Mouse (Mus musculus) cerebellum, postnatal 14 days (tissue): ENCODE measurements at regions not wholly inside any gene's neighbourhood (a gene's known extent, or its start where the extent isn't known, plus 50 kb on each side); places are given as distances from the start of the nearest gene placed in this dataset.

ENCODE experiments used
- DNase-seq, 2 experiments: peaks; one replicate each; pipeline ENCODE4 v3.0.0; 2021; ENCODE audit warnings: mixed read lengths in 2 of 2

GRCm38 (mm10) chr13:111979428-111980204, 170.8 kb upstream of the Map3k1 start:
- peak in 1 of 2 experiments; percentile 24 for DNase-seq

- DNase-seq = no peak
These were observed 171.4 kb upstream of the Map3k1 start for GRCm38 (mm10) chr13:111980205-111980595.

GRCm38 (mm10) chr13:111981103-111981502, 172.3 kb upstream of the Map3k1 start:
- no peak for DNase-seq

GRCm38 (mm10) chr13:111982796-111983460, 174.1 kb upstream of the Map3k1 start:
- DNase-seq = no peak

DNA sequence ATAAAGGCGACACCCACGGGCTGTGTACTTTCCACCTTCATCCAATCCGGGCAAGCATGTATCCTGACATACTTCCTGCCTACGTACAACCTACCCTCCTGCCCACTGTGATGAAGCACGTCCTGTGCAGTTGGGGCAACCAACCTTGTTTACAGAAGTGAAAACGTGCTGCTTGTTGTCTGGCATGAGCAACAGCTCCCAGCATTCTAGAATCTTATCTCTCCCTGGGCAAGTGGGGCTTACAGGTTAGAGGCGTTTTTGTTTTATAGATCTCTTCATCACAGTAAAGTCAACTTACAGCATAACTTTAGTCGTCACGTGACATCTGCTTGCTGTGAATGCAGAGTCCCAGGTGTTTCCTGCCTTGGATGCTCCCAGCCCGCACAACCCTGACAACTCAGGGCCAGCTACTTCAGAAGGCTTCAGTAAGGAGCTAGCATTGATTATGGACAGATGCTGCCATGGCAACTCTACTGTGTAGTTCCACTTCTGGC, 175.3 kb upstream of the Map3k1 start:
- DNase-seq = peak in 1 of 2 experiments; percentile 22

DNA sequence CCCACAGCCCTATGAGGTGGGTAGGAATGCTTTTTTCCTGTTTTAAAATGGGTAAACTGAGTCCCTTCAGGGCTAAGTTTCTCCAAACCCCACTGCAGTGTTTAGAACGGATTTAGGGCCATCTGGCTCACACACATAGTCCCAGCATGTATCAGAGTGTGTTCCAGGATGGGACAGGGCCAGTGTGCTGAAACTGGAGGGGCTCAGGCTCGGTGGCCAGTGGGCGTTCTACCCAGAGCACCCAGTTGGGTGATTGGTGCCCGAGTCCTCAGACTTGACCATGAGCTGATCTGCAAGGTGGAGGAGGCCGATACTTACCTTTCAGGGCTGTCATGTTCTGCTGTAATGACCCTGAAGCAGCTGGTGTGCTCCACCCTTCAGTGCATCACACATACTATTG, 176.6 kb upstream of the Map3k1 start:
- DNase-seq = peak in 1 of 2 experiments; percentile 44

GRCm38 (mm10) chr13:111986681-111987080, 177.9 kb upstream of the Map3k1 start:
- DNase-seq = no peak

DNA sequence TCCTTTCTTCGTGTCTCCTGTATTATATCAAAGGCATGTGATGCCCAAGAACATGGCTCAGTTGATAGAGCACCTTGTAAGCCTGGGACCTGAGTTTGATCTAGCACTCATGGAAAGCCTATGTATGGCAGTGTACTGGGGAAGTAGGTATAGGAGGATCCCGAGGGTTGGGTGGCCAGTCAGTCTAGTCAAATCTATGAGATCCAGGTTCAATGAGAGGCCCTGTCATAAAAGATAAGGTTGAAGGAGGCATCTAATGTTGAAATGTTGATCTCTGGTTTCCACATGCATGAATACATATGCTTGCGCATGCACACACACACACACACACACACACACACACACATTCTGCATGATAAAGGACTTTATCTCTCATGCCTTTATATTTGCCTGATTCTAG, 178.6 kb upstream of the Map3k1 start:
- no peak for DNase-seq

- DNase-seq = no peak
These were observed 182.2 kb upstream of the Map3k1 start for GRCm38 (mm10) chr13:111990913-111991534.

GRCm38 (mm10) chr13:111992075-111992847, 183.5 kb upstream of the Map3k1 start:
- no peak for DNase-seq

- DNase-seq = peak in 1 of 2 experiments; percentile 37
These were observed 186.2 kb upstream of the Map3k1 start for GRCm38 (mm10) chr13:111994862-111995490.

DNA sequence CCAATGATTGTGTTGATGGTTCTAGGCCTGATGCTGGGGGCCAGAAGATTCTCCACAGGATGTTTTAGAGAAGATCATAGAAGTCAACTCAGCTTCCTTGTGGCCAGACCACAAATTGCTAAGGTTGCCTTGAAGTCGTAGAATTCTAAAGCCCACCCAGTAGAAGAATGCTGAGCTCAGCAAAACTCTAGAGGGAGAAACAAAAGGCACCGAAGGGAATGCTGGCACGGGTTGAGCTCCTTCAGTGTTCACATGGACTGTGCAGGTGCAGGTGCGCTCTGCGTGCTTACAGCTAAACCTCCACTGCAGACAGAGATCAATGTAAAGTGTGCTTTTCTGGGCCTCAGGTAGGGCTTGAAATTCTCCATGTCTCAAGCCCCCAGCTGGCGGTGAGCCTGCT, 186.9 kb upstream of the Map3k1 start:
- no peak for DNase-seq

GRCm38 (mm10) chr13:111996910-111997309, 188.1 kb upstream of the Map3k1 start:
- peak; percentile 87 for DNase-seq

- DNase-seq = peak; percentile 81 to 85
These were observed 189.5 kb upstream of the Map3k1 start for GRCm38 (mm10) chr13:111997980-111998945.

- no peak for DNase-seq
These were observed 191.0 kb upstream of the Map3k1 start for GRCm38 (mm10) chr13:111999647-112000292.

GRCm38 (mm10) chr13:112000293-112000665, 191.5 kb upstream of the Map3k1 start:
- no peak for DNase-seq

DNA sequence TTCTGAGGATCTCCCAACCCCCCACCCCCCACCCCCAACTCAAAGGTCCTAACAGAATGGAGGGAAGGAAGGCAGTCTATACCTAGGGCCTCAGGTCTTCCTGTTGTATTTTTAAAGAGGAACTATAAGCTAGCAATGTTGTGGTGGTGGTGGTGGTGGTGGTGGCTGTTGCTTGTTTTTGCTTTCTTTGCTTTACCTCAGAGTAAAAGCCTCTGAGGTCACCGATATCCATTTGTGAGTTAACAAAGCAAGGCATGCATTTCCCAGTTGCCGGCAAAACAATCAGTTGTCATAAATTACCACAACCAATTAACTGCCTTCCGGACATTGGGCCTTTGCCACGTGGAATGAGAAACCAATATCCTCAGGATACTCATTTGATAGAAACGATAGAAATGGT, 191.9 kb upstream of the Map3k1 start:
- DNase-seq = no peak

DNA sequence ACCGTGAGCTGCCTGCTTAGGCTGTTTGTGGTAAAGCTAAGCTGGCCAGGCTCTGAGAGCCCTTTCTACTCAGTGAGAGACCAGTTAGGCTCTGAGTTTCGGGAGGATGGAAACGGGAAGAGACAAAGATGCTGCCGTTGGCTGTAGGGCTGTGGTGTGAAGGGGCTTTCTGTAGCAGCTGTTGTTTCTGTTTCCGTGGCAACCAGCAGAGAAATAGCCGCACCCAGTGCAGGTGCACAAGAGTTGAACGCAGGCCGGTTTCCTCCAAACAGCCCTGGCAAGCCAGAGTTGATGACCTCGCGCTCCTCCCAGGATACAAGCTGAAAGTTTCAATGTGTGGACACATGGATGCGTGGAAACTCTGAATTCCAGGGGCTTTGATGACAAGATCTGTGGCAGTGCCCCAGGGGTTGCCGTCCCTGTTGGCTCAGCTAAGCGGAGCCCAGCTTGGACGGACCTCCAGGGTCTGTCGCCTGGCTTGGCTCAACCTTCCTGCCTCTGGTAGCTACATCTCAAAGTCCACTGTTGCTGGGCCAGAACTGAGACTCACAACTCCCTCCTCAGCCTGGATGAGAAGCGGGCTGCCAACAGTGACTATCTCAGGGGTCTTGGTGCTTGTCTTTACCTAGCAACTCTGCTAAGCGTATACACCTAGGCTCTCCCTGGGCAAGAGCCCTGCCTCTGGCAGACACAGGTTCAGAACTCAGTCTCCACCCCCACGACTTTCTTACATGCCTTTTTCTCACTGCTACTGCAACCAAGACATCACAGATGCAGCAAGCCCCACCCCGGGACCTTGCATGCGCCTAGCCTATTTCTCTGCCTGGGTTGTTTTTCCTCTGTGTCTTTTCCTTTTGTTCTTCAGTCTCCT, 192.6 kb upstream of the Map3k1 start:
- DNase-seq = peak; percentile 34 to 42

GRCm38 (mm10) chr13:112002661-112003347, 194.0 kb upstream of the Map3k1 start:
- DNase-seq = peak in 1 of 2 experiments; percentile 26
